Mouse (Mus musculus) T-cell, adult 2 months (primary cell): ENCODE results near the gene Olfr837.
"Not testable (repeated sequence)": the region's sequence is repeated elsewhere in the genome, so short reads cannot be mapped to it uniquely, and the experiment has no call there.

ENCODE experiments used
- DNase-seq: peaks from one replicate; pipeline ENCODE4 v3.0.0; 2022; ENCODE audit warnings: low spot score

Gene Olfr837

GRCm38 (mm10) chr9:19136017-19136416 lies at the start of gene Olfr837:
Gene Olfr837, plus strand, starts transcription at chr9:19136317.
- DNase-seq, result no peak

DNA sequence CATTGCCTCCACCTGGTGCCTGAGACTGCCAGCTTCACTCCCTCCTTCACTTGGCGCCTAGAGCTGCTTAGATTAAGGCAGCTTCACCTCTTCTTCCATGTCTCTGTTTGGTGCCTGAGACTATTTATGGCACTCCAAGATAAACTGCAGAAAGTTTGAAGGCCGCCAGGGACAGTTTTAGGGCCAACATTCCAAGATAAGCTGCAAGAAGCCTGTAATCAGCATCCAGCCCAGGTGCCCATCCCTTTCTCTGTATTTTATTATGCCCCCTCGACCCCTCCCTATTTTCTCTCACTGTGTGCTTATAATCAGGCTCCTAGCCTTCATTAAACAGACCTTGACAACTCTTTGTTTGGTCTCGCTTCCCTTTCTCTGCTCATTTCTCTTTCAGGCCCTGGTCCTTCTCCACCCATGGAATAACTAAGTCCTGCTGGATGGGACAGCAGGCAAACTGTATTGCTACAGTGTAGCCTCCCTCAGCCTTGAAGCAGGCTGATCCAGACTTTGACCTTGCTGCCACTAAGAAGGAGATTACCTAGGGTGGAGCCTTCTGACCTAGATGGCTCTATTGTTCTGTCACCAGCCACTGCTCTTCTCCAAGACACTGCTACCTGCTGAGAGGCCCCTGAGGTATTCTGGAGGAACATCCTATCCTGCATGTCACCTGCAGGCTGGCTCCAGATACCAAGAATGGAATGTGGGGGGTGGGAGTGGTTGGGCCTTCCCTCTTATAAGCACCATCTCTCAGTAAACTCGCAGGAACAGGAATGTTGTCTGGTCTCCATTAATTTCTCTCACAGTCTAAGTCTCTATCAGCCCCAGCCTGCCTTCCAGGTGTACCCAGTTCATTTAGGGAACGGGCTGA lies 43.0 kb upstream of the Olfr837 start:
- not testable (repeated sequence) for DNase-seq

DNA sequence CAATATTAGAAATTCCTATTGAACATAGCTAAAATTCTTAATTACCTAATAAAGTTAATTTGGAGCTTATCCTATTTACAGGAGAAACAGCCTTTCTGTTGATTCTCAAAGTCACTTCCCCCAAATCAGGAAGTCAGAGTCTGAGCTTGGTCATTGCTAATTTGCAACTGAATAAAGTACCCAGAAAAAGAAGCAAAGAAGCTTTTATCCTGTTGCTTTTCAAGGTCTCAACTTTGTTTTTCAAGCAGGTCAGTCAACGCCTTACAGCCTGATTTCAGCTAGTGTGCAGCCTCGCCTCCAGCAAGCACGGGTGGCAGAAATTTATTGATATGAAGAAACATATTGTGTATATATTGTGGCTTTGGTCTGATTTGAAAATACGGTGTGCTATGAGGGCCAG lies 38.8 kb upstream of the Olfr837 start:
- no peak for DNase-seq

DNA sequence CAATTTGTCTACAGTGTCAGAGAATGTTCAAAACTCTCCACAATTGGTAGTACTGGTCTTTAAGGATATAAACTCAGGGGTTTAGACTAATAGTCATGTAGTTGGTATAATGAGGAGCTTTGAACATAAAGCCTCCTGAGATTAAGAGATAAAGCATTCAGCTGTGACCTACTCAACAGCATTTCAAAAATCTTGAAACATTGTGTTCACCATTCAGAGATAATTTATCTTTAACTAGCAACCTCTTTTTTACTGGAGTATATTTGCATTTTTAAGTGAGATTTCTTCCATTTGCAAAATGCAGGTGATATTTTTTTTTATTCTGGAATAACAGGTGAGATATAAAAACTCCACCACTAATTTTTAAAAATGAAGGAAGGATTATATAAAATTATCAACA lies 16.0 kb upstream of the Olfr837 start, which contains the start of gene Olfr836:
Gene Olfr836, plus strand, starts transcription at position 301 of the 400 bp plus-strand sequence.
- no peak for DNase-seq

GRCm38 (mm10) chr9:19177212-19177611 lies 41.1 kb downstream of the Olfr837 start, which contains the start of gene Olfr839-ps1:
Gene Olfr839-ps1, minus strand, starts transcription at chr9:19177312.
- no peak for DNase-seq
